Mouse (Mus musculus): ENCODE data around the gene Duox2. TPM values are rescaled to one million over a fixed set of nuclear protein-coding genes. Genes with fewer than 3 reads are reported as not detected.

Gene Duox2
- polyA plus RNA-seq, 1 experiment from 2014 or later = 0.06 TPM

- Histone ChIP-seq H3K4me2 (replicated peaks; ENCODE audit: low read depth, low read length) (no peak overlapping the region), H3K27me3 (ENCODE audit: control insufficient read depth, insufficient read depth, low read length) (no peaks in the 10 kb centered on the region), H3K9me3 (ENCODE audit: control insufficient read depth, low read depth, low read length) (no peaks in the 10 kb centered on the region), H3K9ac (replicated peaks; ENCODE audit: low read depth, low read length) (no peak overlapping the region), H3K4me3 (ENCODE audit: low read depth, low read length) (no peak overlapping the region), H3K4me1 (ENCODE audit: control insufficient read depth, insufficient read depth, low read length) (no peaks in the 10 kb centered on the region), H3K27ac (ENCODE audit: low read length) (no peak overlapping the region), H3K36me3 (ENCODE audit: control insufficient read depth, insufficient read depth, low read length) (no peaks in the 10 kb centered on the region)
- 60% methylated on average over 9 of the region's 9 CpGs for WGBS
- no peak for ATAC-seq (ENCODE audit: insufficient number of reproducible peaks, insufficient read depth, low FRiP score, low read depth)
These were observed 14.2 kb downstream of the Duox2 start for GRCm38 (mm10) chr2:122284091-122284490.

- Histone ChIP-seq H3K9me3 (ENCODE audit: control insufficient read depth, low read depth, low read length) (no peaks in the 10 kb centered on the region), H3K4me2 (replicated peaks; ENCODE audit: low read depth, low read length) (no peak overlapping the region), H3K27me3 (ENCODE audit: control insufficient read depth, insufficient read depth, low read length) (no peaks in the 10 kb centered on the region), H3K27ac (ENCODE audit: low read length) (no peak overlapping the region), H3K9ac (replicated peaks; ENCODE audit: low read depth, low read length) (no peak overlapping the region), H3K4me3 (ENCODE audit: low read depth, low read length) (no peak overlapping the region), H3K36me3 (ENCODE audit: control insufficient read depth, insufficient read depth, low read length) (no peaks in the 10 kb centered on the region), H3K4me1 (ENCODE audit: control insufficient read depth, insufficient read depth, low read length) (no peaks in the 10 kb centered on the region)
- ATAC-seq (ENCODE audit: insufficient number of reproducible peaks, insufficient read depth, low FRiP score, low read depth) = no peak
- 84% methylated on average over 3 of the region's 3 CpGs for WGBS
These were observed 19.5 kb downstream of the Duox2 start for GRCm38 (mm10) chr2:122278769-122279168.

- H3K9me3 ChIP-seq (ENCODE audit: control insufficient read depth, low read depth, low read length) = no peaks in the 10 kb centered on the region
- H3K27me3 ChIP-seq (ENCODE audit: control insufficient read depth, insufficient read depth, low read length) = no peaks in the 10 kb centered on the region
- H3K4me1 ChIP-seq (ENCODE audit: control insufficient read depth, insufficient read depth, low read length) = no peaks in the 10 kb centered on the region
- no peak overlapping the region for H3K27ac ChIP-seq (ENCODE audit: low read length)
- no peak overlapping the region for H3K4me3 ChIP-seq (ENCODE audit: low read depth, low read length)
- H3K4me2 ChIP-seq (replicated peaks; ENCODE audit: low read depth, low read length) = no peak overlapping the region
- no peak overlapping the region for H3K9ac ChIP-seq (replicated peaks; ENCODE audit: low read depth, low read length)
- 82% methylated on average over 7 of the region's 7 CpGs for WGBS
- ATAC-seq (ENCODE audit: insufficient number of reproducible peaks, insufficient read depth, low FRiP score, low read depth) = peak; percentile 50
- no peaks in the 10 kb centered on the region for H3K36me3 ChIP-seq (ENCODE audit: control insufficient read depth, insufficient read depth, low read length)
These were observed 31.6 kb downstream of the Duox2 start for GRCm38 (mm10) chr2:122266407-122267193.

- Histone ChIP-seq H3K9me3 (ENCODE audit: control insufficient read depth, low read depth, low read length) (no peaks in the 10 kb centered on the region), H3K4me3 (ENCODE audit: low read depth, low read length) (no peak overlapping the region), H3K9ac (replicated peaks; ENCODE audit: low read depth, low read length) (no peak overlapping the region), H3K36me3 (ENCODE audit: control insufficient read depth, insufficient read depth, low read length) (no peaks in the 10 kb centered on the region), H3K27ac (ENCODE audit: low read length) (no peak overlapping the region), H3K4me1 (ENCODE audit: control insufficient read depth, insufficient read depth, low read length) (no peaks in the 10 kb centered on the region), H3K4me2 (replicated peaks; ENCODE audit: low read depth, low read length) (no peak overlapping the region), H3K27me3 (ENCODE audit: control insufficient read depth, insufficient read depth, low read length) (no peaks in the 10 kb centered on the region)
- ATAC-seq (ENCODE audit: insufficient number of reproducible peaks, insufficient read depth, low FRiP score, low read depth) = no peak
- WGBS = 74% methylated on average over 3 of the region's 3 CpGs
These were observed 33.6 kb downstream of the Duox2 start for GRCm38 (mm10) chr2:122264690-122265089.

GRCm38 (mm10) chr2:122260729-122261128 is 37.5 kb downstream of the Duox2 start:
- Histone ChIP-seq H3K27me3 (ENCODE audit: control insufficient read depth, insufficient read depth, low read length) (no peaks in the 10 kb centered on the region), H3K9ac (replicated peaks; ENCODE audit: low read depth, low read length) (no peak overlapping the region), H3K4me2 (replicated peaks; ENCODE audit: low read depth, low read length) (no peak overlapping the region), H3K27ac (ENCODE audit: low read length) (no peak overlapping the region), H3K36me3 (ENCODE audit: control insufficient read depth, insufficient read depth, low read length) (0 out of 2 replicates have a peak, but pooled peaks cover 3% of the 10 kb centered on the region), H3K9me3 (ENCODE audit: control insufficient read depth, low read depth, low read length) (no peaks in the 10 kb centered on the region), H3K4me3 (ENCODE audit: low read depth, low read length) (no peak overlapping the region), H3K4me1 (ENCODE audit: control insufficient read depth, insufficient read depth, low read length) (no peaks in the 10 kb centered on the region)
- 80% methylated on average over 5 of the region's 5 CpGs for WGBS
- no peak for ATAC-seq (ENCODE audit: insufficient number of reproducible peaks, insufficient read depth, low FRiP score, low read depth)

- Histone ChIP-seq H3K27me3 (ENCODE audit: control insufficient read depth, insufficient read depth, low read length) (no peaks in the 10 kb centered on the region), H3K4me2 (replicated peaks; ENCODE audit: low read depth, low read length) (no peak overlapping the region), H3K4me3 (ENCODE audit: low read depth, low read length) (no peak overlapping the region), H3K9ac (replicated peaks; ENCODE audit: low read depth, low read length) (no peak overlapping the region), H3K4me1 (ENCODE audit: control insufficient read depth, insufficient read depth, low read length) (no peaks in the 10 kb centered on the region), H3K27ac (ENCODE audit: low read length) (no peak overlapping the region), H3K9me3 (ENCODE audit: control insufficient read depth, low read depth, low read length) (no peaks in the 10 kb centered on the region), H3K36me3 (ENCODE audit: control insufficient read depth, insufficient read depth, low read length) (0 out of 2 replicates have a peak, but pooled peaks cover 3% of the 10 kb centered on the region)
- 88% methylated on average over 5 of the region's 5 CpGs for WGBS
- ATAC-seq (ENCODE audit: insufficient number of reproducible peaks, insufficient read depth, low FRiP score, low read depth) = no peak
These were observed 42.3 kb downstream of the Duox2 start for GRCm38 (mm10) chr2:122255997-122256396.

GRCm38 (mm10) chr2:122247786-122248185 is 50.5 kb downstream of the Duox2 start:
- Histone ChIP-seq H3K4me2 (replicated peaks; ENCODE audit: low read depth, low read length) (no peak overlapping the region), H3K27ac (ENCODE audit: low read length) (no peak overlapping the region), H3K36me3 (ENCODE audit: control insufficient read depth, insufficient read depth, low read length) (no peaks in the 10 kb centered on the region), H3K27me3 (ENCODE audit: control insufficient read depth, insufficient read depth, low read length) (no peaks in the 10 kb centered on the region), H3K9me3 (ENCODE audit: control insufficient read depth, low read depth, low read length) (no peaks in the 10 kb centered on the region), H3K4me3 (ENCODE audit: low read depth, low read length) (no peak overlapping the region), H3K4me1 (ENCODE audit: control insufficient read depth, insufficient read depth, low read length) (no peaks in the 10 kb centered on the region), H3K9ac (replicated peaks; ENCODE audit: low read depth, low read length) (no peak overlapping the region)
- WGBS = 83% methylated on average over 10 of the region's 10 CpGs
- ATAC-seq (ENCODE audit: insufficient number of reproducible peaks, insufficient read depth, low FRiP score, low read depth) = no peak

GRCm38 (mm10) chr2:122243671-122244131 is 54.5 kb downstream of the Duox2 start:
- H3K27ac ChIP-seq (ENCODE audit: low read length) = no peak overlapping the region
- H3K27me3 ChIP-seq (ENCODE audit: control insufficient read depth, insufficient read depth, low read length) = no peaks in the 10 kb centered on the region
- no peak for ATAC-seq (ENCODE audit: insufficient number of reproducible peaks, insufficient read depth, low FRiP score, low read depth)
- no peaks in the 10 kb centered on the region for H3K9me3 ChIP-seq (ENCODE audit: control insufficient read depth, low read depth, low read length)
- H3K36me3 ChIP-seq (ENCODE audit: control insufficient read depth, insufficient read depth, low read length) = no peaks in the 10 kb centered on the region
- H3K9ac ChIP-seq (replicated peaks; ENCODE audit: low read depth, low read length) = no peak overlapping the region
- H3K4me3 ChIP-seq (ENCODE audit: low read depth, low read length) = no peak overlapping the region
- no peaks in the 10 kb centered on the region for H3K4me1 ChIP-seq (ENCODE audit: control insufficient read depth, insufficient read depth, low read length)
- 1% methylated on average over 3 of the region's 3 CpGs for WGBS
- no peak overlapping the region for H3K4me2 ChIP-seq (replicated peaks; ENCODE audit: low read depth, low read length)

GRCm38 (mm10) chr2:122241935-122242334 is 56.3 kb downstream of the Duox2 start:
- H3K4me2 ChIP-seq (replicated peaks; ENCODE audit: low read depth, low read length) = no peak overlapping the region
- H3K27ac ChIP-seq (ENCODE audit: low read length) = no peak overlapping the region
- H3K9ac ChIP-seq (replicated peaks; ENCODE audit: low read depth, low read length) = no peak overlapping the region
- H3K9me3 ChIP-seq (ENCODE audit: control insufficient read depth, low read depth, low read length) = no peaks in the 10 kb centered on the region
- WGBS = 54% methylated on average over 6 of the region's 6 CpGs
- H3K4me1 ChIP-seq (ENCODE audit: control insufficient read depth, insufficient read depth, low read length) = no peaks in the 10 kb centered on the region
- H3K4me3 ChIP-seq (ENCODE audit: low read depth, low read length) = no peak overlapping the region
- H3K27me3 ChIP-seq (ENCODE audit: control insufficient read depth, insufficient read depth, low read length) = no peaks in the 10 kb centered on the region
- H3K36me3 ChIP-seq (ENCODE audit: control insufficient read depth, insufficient read depth, low read length) = no peaks in the 10 kb centered on the region
- ATAC-seq (ENCODE audit: insufficient number of reproducible peaks, insufficient read depth, low FRiP score, low read depth) = peak; percentile 74

All from stomach, embryonic 14.5 days (tissue).